Mouse (Mus musculus) small intestine, adult 2 months (tissue): ENCODE results near the gene Wfikkn1.

Source experiments
- CTCF ChIP-seq: fragments of 200-500 bp; IDR thresholded peaks from 2 replicates; pipeline ENCODE4 v1.5.1; 2012; ENCODE audit warnings: low read depth, mild to moderate bottlenecking, control low read depth, inconsistent platforms, low read length, moderate library complexity, mixed read lengths; ENCODE audit not compliant: insufficient replicate concordance, insufficient read length; ENCODE audit errors: extremely low read depth
- POLR2A ChIP-seq: fragments of 200-500 bp; IDR thresholded peaks from 2 replicates; pipeline ENCODE4 v1.6.1; 2012; ENCODE audit warnings: low read depth, mild to moderate bottlenecking, control low read depth, inconsistent platforms, low read length, moderate library complexity

DNA sequence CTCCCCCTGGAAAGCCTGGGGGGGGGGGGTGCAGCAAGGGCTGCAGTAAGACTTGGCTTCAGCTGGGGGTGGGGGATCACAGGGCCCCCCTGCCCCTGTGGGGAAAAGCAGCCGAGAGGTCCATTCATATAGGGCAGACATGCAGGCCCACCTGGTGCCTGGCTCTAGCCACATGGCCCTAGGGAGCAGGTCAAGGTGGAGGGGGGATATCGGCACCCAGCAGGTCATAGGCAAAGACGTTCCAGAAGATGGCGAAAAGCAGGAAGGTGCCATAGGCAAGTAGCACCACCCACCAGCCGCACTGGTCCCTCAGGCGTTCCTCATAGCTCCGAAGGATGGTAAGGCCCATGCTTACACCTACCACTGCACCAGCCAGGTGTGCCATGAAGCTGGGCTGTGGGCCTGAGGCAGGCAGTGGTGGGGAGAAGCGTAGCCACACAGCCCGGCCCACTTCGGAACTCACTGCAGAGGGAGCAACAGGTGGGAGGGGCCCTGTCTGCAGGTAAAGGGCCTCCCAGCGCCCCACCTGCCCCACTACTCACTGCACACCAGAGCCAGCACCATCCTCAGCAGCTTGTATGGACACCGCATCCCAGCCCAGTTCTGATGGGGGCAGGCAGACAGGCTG is 45.9 kb downstream of the Wfikkn1 start:
- no peak for TF ChIP-seq CTCF
- no peak for TF ChIP-seq POLR2A
